Mouse (Mus musculus): ENCODE results near the gene Cep152.

- TF ChIP-seq POLR2A (IDR thresholded peaks at IDR 0.05; ENCODE audit: extremely low read depth, insufficient read depth, low read length) = no peak
- TF ChIP-seq CTCF (IDR thresholded peaks at IDR 0.05; ENCODE audit: low read depth, low read length) = no peak
These were observed 85.3 kb downstream of the Cep152 start for GRCm38 (mm10) chr2:125539640-125540039.

Measured in liver, adult 2 months (tissue).